Mouse (Mus musculus): ENCODE results near the gene Gm17359. TPM values are rescaled to one million over a fixed set of nuclear protein-coding genes. Genes with fewer than 3 reads are reported as not detected.
A peak's percentile ranks its signal among the peaks of the same experiment; 100 is the strongest.
"Not testable (repeated sequence)": the region's sequence is repeated elsewhere in the genome, so short reads cannot be mapped to it uniquely, and the experiment has no call there.

Gm17359 gene
- polyA plus RNA-seq, 1 experiment from 2014 or later = not detected

GRCm38 (mm10) chr3:79434985-79435384 is 98.5 kb downstream of the Gm17359 start:
- Histone ChIP-seq H3K4me1 (replicated peaks) (no peaks in the 10 kb centered on the region), H3K9me3 (no peaks in the 10 kb centered on the region), H3K27me3 (no peaks in the 10 kb centered on the region), H3K9ac (no peak overlapping the region), H3K27ac (no peak overlapping the region), H3K36me3 (no peaks in the 10 kb centered on the region), H3K4me3 (no peak overlapping the region), H3K4me2 (no peak overlapping the region)
- 50% methylated on average over 5 of the region's 5 CpGs for WGBS
- no peak for ATAC-seq (ENCODE audit: low FRiP score)

- no peak overlapping the region for H3K9ac ChIP-seq
- H3K9me3 ChIP-seq = no peaks in the 10 kb centered on the region
- no peak overlapping the region for H3K4me2 ChIP-seq
- peaks cover 5% of the 10 kb centered on the region for H3K4me1 ChIP-seq (replicated peaks)
- ATAC-seq (ENCODE audit: low FRiP score) = no peak
- 86% methylated on average over 7 of the region's 7 CpGs for WGBS
- no peaks in the 10 kb centered on the region for H3K36me3 ChIP-seq
- H3K4me3 ChIP-seq = no peak overlapping the region
- no peak overlapping the region for H3K27ac ChIP-seq
- H3K27me3 ChIP-seq = no peaks in the 10 kb centered on the region
Observed at GRCm38 (mm10) chr3:79436186-79436585, 99.7 kb downstream of the Gm17359 start.

GRCm38 (mm10) chr3:79438276-79438675 is 101.8 kb downstream of the Gm17359 start:
- Histone ChIP-seq H3K27me3 (no peaks in the 10 kb centered on the region), H3K9ac (no peak overlapping the region), H3K36me3 (no peaks in the 10 kb centered on the region), H3K27ac (no peak overlapping the region), H3K4me3 (no peak overlapping the region), H3K9me3 (no peaks in the 10 kb centered on the region), H3K4me1 (replicated peaks) (peaks cover 9% of the 10 kb centered on the region), H3K4me2 (no peak overlapping the region)
- no peak for ATAC-seq (ENCODE audit: low FRiP score)
- 98% methylated on average over 3 of the region's 3 CpGs for WGBS

- Histone ChIP-seq H3K4me2 (no peak overlapping the region), H3K36me3 (no peaks in the 10 kb centered on the region), H3K27ac (peak overlapping the region; percentile 49), H3K9ac (no peak overlapping the region), H3K27me3 (no peaks in the 10 kb centered on the region), H3K4me3 (no peak overlapping the region), H3K4me1 (replicated peaks) (peaks cover 9% of the 10 kb centered on the region), H3K9me3 (no peaks in the 10 kb centered on the region)
- WGBS = 60% methylated on average over 12 of the region's 12 CpGs
- peak; percentile 78 for ATAC-seq (ENCODE audit: low FRiP score)
Observed at GRCm38 (mm10) chr3:79440976-79441491, 104.6 kb downstream of the Gm17359 start.

GRCm38 (mm10) chr3:79443850-79444249 is 107.4 kb downstream of the Gm17359 start:
- peaks cover 9% of the 10 kb centered on the region for H3K4me1 ChIP-seq (replicated peaks)
- no peak for ATAC-seq (ENCODE audit: low FRiP score)

GRCm38 (mm10) chr3:79445041-79445440 is 108.6 kb downstream of the Gm17359 start:
- no peaks in the 10 kb centered on the region for H3K27me3 ChIP-seq
- H3K36me3 ChIP-seq = no peaks in the 10 kb centered on the region
- H3K9ac ChIP-seq = no peak overlapping the region
- H3K27ac ChIP-seq = no peak overlapping the region
- H3K4me1 ChIP-seq (replicated peaks) = peaks cover 9% of the 10 kb centered on the region
- H3K9me3 ChIP-seq = no peaks in the 10 kb centered on the region
- H3K4me2 ChIP-seq = no peak overlapping the region
- ATAC-seq (ENCODE audit: low FRiP score) = no peak
- no peak overlapping the region for H3K4me3 ChIP-seq
- WGBS = 87% methylated on average over 8 of the region's 8 CpGs

More at GRCm38 (mm10) chr3:79443850-79444249, 107.4 kb downstream of the Gm17359 start:
- H3K9ac ChIP-seq = no peak overlapping the region
- H3K4me2 ChIP-seq = no peak overlapping the region
- H3K4me3 ChIP-seq = no peak overlapping the region
- no peaks in the 10 kb centered on the region for H3K36me3 ChIP-seq
- H3K9me3 ChIP-seq = no peaks in the 10 kb centered on the region
- WGBS = 71% methylated on average over 4 of the region's 4 CpGs
- no peaks in the 10 kb centered on the region for H3K27me3 ChIP-seq
- H3K27ac ChIP-seq = no peak overlapping the region

GRCm38 (mm10) chr3:79446124-79446523 is 109.7 kb downstream of the Gm17359 start:
- peaks cover 4% of the 10 kb centered on the region for H3K4me1 ChIP-seq (replicated peaks)
- H3K27ac ChIP-seq = no peak overlapping the region
- no peak for ATAC-seq (ENCODE audit: low FRiP score)
- no peak overlapping the region for H3K4me2 ChIP-seq
- no peaks in the 10 kb centered on the region for H3K27me3 ChIP-seq
- H3K4me3 ChIP-seq = no peak overlapping the region
- 93% methylated on average over 4 of the region's 4 CpGs for WGBS
- no peak overlapping the region for H3K9ac ChIP-seq
- no peaks in the 10 kb centered on the region for H3K9me3 ChIP-seq
- no peaks in the 10 kb centered on the region for H3K36me3 ChIP-seq

GRCm38 (mm10) chr3:79446648-79447047 is 110.2 kb downstream of the Gm17359 start:
- 79% methylated on average over 3 of the region's 3 CpGs for WGBS
- H3K9me3 ChIP-seq; H3K4me1 ChIP-seq (replicated peaks); H3K4me3 ChIP-seq; H3K27me3 ChIP-seq; H3K27ac ChIP-seq; H3K36me3 ChIP-seq; ATAC-seq (ENCODE audit: low FRiP score); H3K9ac ChIP-seq; H3K4me2 ChIP-seq: not testable (repeated sequence)

- H3K27ac ChIP-seq = no peak overlapping the region
- no peaks in the 10 kb centered on the region for H3K27me3 ChIP-seq
- H3K9ac ChIP-seq = no peak overlapping the region
- peaks cover 3% of the 10 kb centered on the region; the same call in 1 of the 2 replicates for H3K4me1 ChIP-seq (replicated peaks)
- no peak overlapping the region for H3K4me2 ChIP-seq
- H3K4me3 ChIP-seq = no peak overlapping the region
- H3K9me3 ChIP-seq = no peaks in the 10 kb centered on the region
- WGBS = 92% methylated on average over 5 of the region's 5 CpGs
- no peaks in the 10 kb centered on the region for H3K36me3 ChIP-seq
- no peak for ATAC-seq (ENCODE audit: low FRiP score)
Observed at GRCm38 (mm10) chr3:79448421-79448820, 112.0 kb downstream of the Gm17359 start.

GRCm38 (mm10) chr3:79449361-79449760 is 112.9 kb downstream of the Gm17359 start:
- no peak overlapping the region for H3K27ac ChIP-seq
- no peak overlapping the region for H3K4me3 ChIP-seq
- no peaks in the 10 kb centered on the region for H3K27me3 ChIP-seq
- no peaks in the 10 kb centered on the region for H3K9me3 ChIP-seq
- no peak overlapping the region for H3K9ac ChIP-seq
- peaks cover 3% of the 10 kb centered on the region; the same call in 1 of the 2 replicates for H3K4me1 ChIP-seq (replicated peaks)
- WGBS = 80% methylated on average over 7 of the region's 7 CpGs
- no peaks in the 10 kb centered on the region for H3K36me3 ChIP-seq
- no peak overlapping the region for H3K4me2 ChIP-seq
- ATAC-seq (ENCODE audit: low FRiP score) = no peak

- H3K9ac ChIP-seq = no peak overlapping the region
- H3K9me3 ChIP-seq = no peaks in the 10 kb centered on the region
- no peak overlapping the region for H3K4me3 ChIP-seq
- no peaks in the 10 kb centered on the region for H3K27me3 ChIP-seq
- WGBS = 23% methylated on average over 14 of the region's 14 CpGs
- peak; percentile 46 for ATAC-seq (ENCODE audit: low FRiP score)
- H3K4me1 ChIP-seq (replicated peaks) = peaks cover 3% of the 10 kb centered on the region; the same call in 1 of the 2 replicates
- H3K4me2 ChIP-seq = no peak overlapping the region
- peaks cover 12% of the 10 kb centered on the region; the same call in 1 of the 2 replicates for H3K36me3 ChIP-seq
- 0 out of 2 replicates have a peak overlapping the region, but pooled peaks have one; percentile 40 for H3K27ac ChIP-seq
Observed at GRCm38 (mm10) chr3:79452696-79453263, 116.3 kb downstream of the Gm17359 start.

- Histone ChIP-seq H3K4me1 (replicated peaks) (peaks cover 3% of the 10 kb centered on the region; the same call in 1 of the 2 replicates), H3K4me2 (no peak overlapping the region), H3K27ac (no peak overlapping the region), H3K9me3 (no peaks in the 10 kb centered on the region), H3K4me3 (no peak overlapping the region), H3K27me3 (no peaks in the 10 kb centered on the region), H3K9ac (no peak overlapping the region), H3K36me3 (peaks cover 34% of the 10 kb centered on the region)
- no peak for ATAC-seq (ENCODE audit: low FRiP score)
- WGBS = 52% methylated on average over 11 of the region's 11 CpGs
Observed at GRCm38 (mm10) chr3:79455761-79456160, 119.3 kb downstream of the Gm17359 start.

- H3K4me1 ChIP-seq (replicated peaks) = no peaks in the 10 kb centered on the region
- WGBS = 93% methylated on average over 14 of the region's 14 CpGs
- H3K9ac ChIP-seq = no peak overlapping the region
- no peaks in the 10 kb centered on the region for H3K27me3 ChIP-seq
- no peaks in the 10 kb centered on the region for H3K9me3 ChIP-seq
- peaks cover 52% of the 10 kb centered on the region for H3K36me3 ChIP-seq
- H3K4me2 ChIP-seq = no peak overlapping the region
- no peak for ATAC-seq (ENCODE audit: low FRiP score)
- H3K4me3 ChIP-seq = no peak overlapping the region
- H3K27ac ChIP-seq = no peak overlapping the region
Observed at GRCm38 (mm10) chr3:79458651-79459275, 122.3 kb downstream of the Gm17359 start.
